Mouse (Mus musculus) left cerebral cortex, adult 2 months (tissue): ENCODE data around the gene Dlg5. TPM values are rescaled to one million over a fixed set of nuclear protein-coding genes. Genes with fewer than 3 reads are reported as not detected.

Source experiments
- DNase-seq, 2 experiments: peaks; one replicate each; pipeline ENCODE4 v3.0.0; 2021 to 2022; ENCODE audit warnings: low spot score in 2 of 2, mixed read lengths in 1 of 2; ENCODE audit errors: extremely low spot score in 1 of 2
- H3K27ac ChIP-seq: fragments of 200-600 bp; 2 replicates; pipeline ENCODE4 v1.8.1; 2022
- H3K4me3 ChIP-seq: fragments of 200-600 bp; 2 replicates; pipeline ENCODE4 v1.8.1; 2022
- CTCF ChIP-seq: fragments of 200-600 bp; IDR thresholded peaks from 2 replicates; pipeline ENCODE4 v1.8.1; 2022; ENCODE audit warnings: antibody characterized with exemption, mild to moderate bottlenecking, moderate library complexity
- intact Hi-C: fragments of 180-260 bp; cut with DNase I; formaldehyde crosslinking; loops from one replicate; pipeline ENCODE4 v1.15.1; 2025
- long read RNA-seq, 2 experiments: library from polyadenylated mRNA; stranded (forward); transcript quantifications; one replicate each; pipeline ENCODE4 v2.0.0; 2021; ENCODE audit warnings: borderline mapping rate in 2 of 2
- total RNA-seq, 2 experiments: library from RNA; stranded (reverse); gene quantifications; 2 replicates each; pipeline ENCODE4 v1.2.3; 2021

The Dlg5 gene
- 10 to 100 TPM; 31.6 to 41.9 TPM for total RNA-seq
- long read RNA-seq, experiment 1, full-length matches to known transcripts: 9 of 37 reads
- long read RNA-seq, experiment 1, partial matches to known transcripts: 19 of 37 reads
- long read RNA-seq, experiment 1, other reads (novel, unspliced or antisense): 9 of 37 reads
- long read RNA-seq, experiment 2, full-length matches to known transcripts: 6 of 24 reads
- long read RNA-seq, experiment 2, partial matches to known transcripts: 11 of 24 reads
- long read RNA-seq, experiment 2, other reads (novel, unspliced or antisense): 7 of 24 reads

- Histone ChIP-seq H3K4me3 (peak within 1 kb of the TSS; percentile 81), H3K27ac (peak within 1 kb of the TSS; percentile 76)
- peak; percentile 52 to 58 for DNase-seq
- TF ChIP-seq CTCF: no peak
- intact Hi-C loops: loop anchor here (1.0 to 2.0 kb wide), 2 partner anchors 41 to 63 kb away; no protein-coding TSS in a partner anchor
Observed at GRCm38 (mm10) chr14:24245177-24246081, at the start of gene Dlg5. Dlg5 (minus strand) TSS chr14:24245920.

- intact Hi-C loops: loop anchor here (10.0 kb wide), 2 partner anchors 61 to 189 kb away; no protein-coding TSS in a partner anchor
- H3K4me3 ChIP-seq: no peak overlapping the region
- no peak overlapping the region for H3K27ac ChIP-seq
- no peak for TF ChIP-seq CTCF
- no peak for DNase-seq
Observed at GRCm38 (mm10) chr14:24293631-24294030, 47.9 kb upstream of the Dlg5 start.

GRCm38 (mm10) chr14:24292914-24293313, 47.2 kb upstream of the Dlg5 start, which contains the start of gene E330034G19Rik:
E330034G19Rik (plus strand) TSS chr14:24293214.
- Histone ChIP-seq H3K4me3 (no peak within 1 kb of the TSS), H3K27ac (no peak within 1 kb of the TSS)
- intact Hi-C loops: loop anchor here (10.0 kb wide), 2 partner anchors 62 to 188 kb away; no protein-coding TSS in a partner anchor
- no peak for TF ChIP-seq CTCF
- no peak for DNase-seq

- H3K27ac ChIP-seq: no peak overlapping the region
- H3K4me3 ChIP-seq: no peak overlapping the region
- no peak for DNase-seq
- TF ChIP-seq CTCF: no peak
- intact Hi-C loops: loop anchor here (10.0 kb wide), 2 partner anchors 64 to 186 kb away; no protein-coding TSS in a partner anchor
Observed at GRCm38 (mm10) chr14:24290726-24291125, 45.0 kb upstream of the Dlg5 start.

- intact Hi-C loops: no loop called here
- Histone ChIP-seq H3K27ac (no peak overlapping the region), H3K4me3 (no peak overlapping the region)
- no peak for DNase-seq
- TF ChIP-seq CTCF: no peak
Observed at GRCm38 (mm10) chr14:24286136-24286535, 40.4 kb upstream of the Dlg5 start.

GRCm38 (mm10) chr14:24282276-24282675, 36.6 kb upstream of the Dlg5 start:
- intact Hi-C loops: no loop called here
- no peak; the same call in 1 of the 2 replicates for TF ChIP-seq CTCF
- no peak overlapping the region for H3K4me3 ChIP-seq

GRCm38 (mm10) chr14:24281278-24281677, 35.6 kb upstream of the Dlg5 start:
- no peak for TF ChIP-seq CTCF
- no peak overlapping the region for H3K4me3 ChIP-seq

More at GRCm38 (mm10) chr14:24282276-24282675, 36.6 kb upstream of the Dlg5 start:
- no peak for DNase-seq
- no peak overlapping the region for H3K27ac ChIP-seq

GRCm38 (mm10) chr14:24275534-24275933, 29.8 kb upstream of the Dlg5 start:
- TF ChIP-seq CTCF: peak; percentile 49
- no peak overlapping the region for H3K27ac ChIP-seq
- intact Hi-C loops: loop anchor here (1.0 kb wide), 1 partner anchor 206 kb away; no protein-coding TSS in a partner anchor
- DNase-seq: no peak
- no peak overlapping the region for H3K4me3 ChIP-seq

More at GRCm38 (mm10) chr14:24281278-24281677, 35.6 kb upstream of the Dlg5 start:
- H3K27ac ChIP-seq: no peak overlapping the region
- DNase-seq: no peak
- intact Hi-C loops: no loop called here

GRCm38 (mm10) chr14:24273575-24273974, 27.9 kb upstream of the Dlg5 start:
- peak; percentile 69 for TF ChIP-seq CTCF
- intact Hi-C loops: loop anchor here (1.0 to 2.0 kb wide), 2 partner anchors 91 to 207 kb away; no protein-coding TSS in a partner anchor
- H3K27ac ChIP-seq: no peak overlapping the region
- H3K4me3 ChIP-seq: no peak overlapping the region
- DNase-seq: peak in 1 of 2 experiments; percentile 15

- H3K4me3 ChIP-seq: no peak overlapping the region
- H3K27ac ChIP-seq: no peak overlapping the region
- no peak for DNase-seq
- TF ChIP-seq CTCF: no peak
- intact Hi-C loops: no loop called here
Observed at GRCm38 (mm10) chr14:24269571-24269970, 23.9 kb upstream of the Dlg5 start.

GRCm38 (mm10) chr14:24262915-24263314, 17.2 kb upstream of the Dlg5 start:
- TF ChIP-seq CTCF: no peak
- DNase-seq: peak in 1 of 2 experiments; percentile 18
- intact Hi-C loops: no loop called here
- Histone ChIP-seq H3K4me3 (no peak overlapping the region), H3K27ac (no peak overlapping the region)
